Mouse (Mus musculus) thymus, postnatal 4 days (tissue): ENCODE results near the gene Mynn.
A peak's percentile ranks its signal among the peaks of the same experiment; 100 is the strongest.
"Not testable (repeated sequence)": the region's sequence is repeated elsewhere in the genome, so short reads cannot be mapped to it uniquely, and the experiment has no call there.

Experiments used
- DNase-seq: peaks from one replicate; pipeline ENCODE4 v3.0.0; 2021

The Mynn gene

DNA sequence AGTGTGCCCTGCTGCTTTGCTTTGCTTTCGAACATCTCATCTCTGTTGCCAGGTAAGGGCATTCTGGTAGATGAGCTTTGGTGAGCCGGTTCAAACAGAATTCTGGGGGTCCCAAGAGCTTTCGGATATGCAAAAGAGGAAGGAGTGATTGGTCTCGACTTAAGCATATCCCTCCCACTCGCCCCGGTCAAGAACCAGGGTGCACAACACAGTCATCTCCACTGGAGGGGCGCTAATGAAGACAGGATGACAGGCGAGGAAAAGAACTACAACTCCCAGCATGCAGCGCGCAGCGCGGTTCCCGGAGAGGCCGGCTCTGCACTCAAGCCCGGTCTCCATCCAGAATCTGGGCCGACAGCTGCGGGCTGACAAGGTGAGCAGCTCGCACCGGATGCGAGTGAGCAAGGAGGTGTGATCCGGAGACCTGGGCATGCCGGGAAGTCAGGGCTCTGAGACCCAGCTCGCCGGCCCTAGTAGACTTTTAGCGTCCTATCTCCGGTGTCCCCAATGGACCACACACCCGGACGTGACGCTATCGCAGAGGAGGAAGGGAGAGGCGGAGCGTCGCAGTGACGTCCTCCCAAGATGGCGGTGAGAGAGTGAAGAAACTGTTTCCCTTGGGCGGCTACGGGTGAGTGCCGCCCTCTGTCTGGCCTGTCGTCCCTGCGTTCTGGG is at the start of gene Mynn:
Gene Mynn (plus strand): TSS at position 1 of the 675 bp plus-strand sequence.
- peak; percentile 97 for DNase-seq

DNA sequence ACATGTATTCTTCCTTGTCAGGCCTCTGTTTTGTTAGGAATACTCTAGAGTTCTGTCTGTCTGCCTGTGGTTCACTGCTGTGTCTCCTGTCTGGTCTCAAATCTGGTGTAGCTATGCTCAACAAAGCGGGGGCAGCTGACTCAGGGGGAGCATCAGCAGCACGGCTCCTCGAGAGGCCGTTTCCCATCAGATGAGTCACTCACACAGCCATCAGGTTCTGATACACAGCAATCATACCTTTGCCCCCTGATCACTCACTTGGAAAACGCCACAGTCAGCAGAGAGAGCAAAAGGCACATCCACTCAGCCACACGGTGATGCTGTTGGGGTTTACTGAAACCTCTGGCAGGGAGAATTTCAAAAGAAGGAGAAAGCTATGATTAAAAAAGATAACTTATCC is 48.1 kb upstream of the Mynn start:
- no peak for DNase-seq

DNA sequence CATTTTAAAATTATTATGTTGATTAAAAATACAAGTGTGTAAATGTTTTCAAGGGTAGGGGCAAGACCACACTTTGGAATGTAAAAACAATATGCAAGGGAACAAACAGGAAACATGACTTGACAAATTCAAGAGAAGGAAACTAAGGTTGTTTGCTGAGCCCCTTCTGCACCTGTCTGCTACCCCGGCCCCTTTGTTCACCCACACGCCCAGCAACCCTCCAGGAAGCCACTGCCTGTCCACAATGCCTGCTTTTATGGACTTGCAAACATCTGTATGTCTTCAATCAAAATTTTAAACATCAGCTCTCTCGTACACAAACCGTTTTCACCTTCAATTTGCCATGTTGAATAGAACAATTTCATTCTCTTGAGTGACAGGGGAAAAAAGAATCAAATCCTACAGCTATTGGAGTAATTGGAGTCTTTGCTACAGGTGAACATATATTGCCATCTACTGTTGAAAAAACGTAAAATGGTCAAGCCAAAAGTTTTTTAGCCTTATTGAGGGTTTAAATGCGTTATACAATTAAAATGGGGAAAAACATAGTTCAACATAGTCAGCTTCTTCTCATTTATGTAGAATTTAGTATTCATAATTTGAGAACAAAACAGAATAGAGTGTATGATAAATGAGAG is 41.1 kb upstream of the Mynn start:
- peak; percentile 24 for DNase-seq

DNA sequence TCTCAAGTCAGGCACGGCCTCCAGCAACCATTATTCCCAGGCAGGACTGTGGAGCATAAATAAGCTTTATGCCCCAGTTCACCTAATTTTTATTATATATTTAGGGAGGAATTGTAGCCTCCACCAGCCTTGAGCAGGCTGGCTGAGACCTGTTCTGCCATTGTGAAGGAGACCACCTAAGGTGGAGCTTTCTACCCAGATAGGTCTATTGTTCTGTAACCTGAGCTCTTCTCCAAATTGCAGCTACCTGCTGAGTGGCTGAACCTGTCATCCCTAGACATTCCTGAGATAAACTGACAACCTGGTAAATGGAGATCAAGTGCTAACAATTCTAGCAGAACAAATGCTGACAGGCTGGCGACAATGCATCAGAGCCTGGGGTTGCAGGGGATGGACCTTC is 35.5 kb upstream of the Mynn start:
- DNase-seq, result not testable (repeated sequence)

DNA sequence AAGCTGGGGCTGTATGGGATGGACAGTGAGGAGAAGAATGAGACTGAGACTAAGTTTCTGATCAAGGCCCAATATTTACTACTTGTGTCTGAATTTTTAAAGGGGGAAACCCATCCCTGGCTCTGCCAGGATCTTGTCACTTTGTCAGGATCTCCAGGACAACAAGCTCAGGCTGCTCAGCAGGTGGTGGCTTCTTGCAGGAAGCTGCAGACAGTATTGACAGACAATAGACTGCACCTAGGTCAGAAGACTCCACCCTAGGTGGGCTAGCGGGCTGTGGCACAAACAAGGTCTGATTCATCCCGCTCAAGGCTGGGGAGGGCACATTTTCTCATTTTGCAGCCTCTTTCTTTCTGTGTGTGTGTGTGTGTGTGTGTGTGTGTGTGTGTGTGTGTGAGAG is 28.3 kb upstream of the Mynn start:
- no peak for DNase-seq

DNA sequence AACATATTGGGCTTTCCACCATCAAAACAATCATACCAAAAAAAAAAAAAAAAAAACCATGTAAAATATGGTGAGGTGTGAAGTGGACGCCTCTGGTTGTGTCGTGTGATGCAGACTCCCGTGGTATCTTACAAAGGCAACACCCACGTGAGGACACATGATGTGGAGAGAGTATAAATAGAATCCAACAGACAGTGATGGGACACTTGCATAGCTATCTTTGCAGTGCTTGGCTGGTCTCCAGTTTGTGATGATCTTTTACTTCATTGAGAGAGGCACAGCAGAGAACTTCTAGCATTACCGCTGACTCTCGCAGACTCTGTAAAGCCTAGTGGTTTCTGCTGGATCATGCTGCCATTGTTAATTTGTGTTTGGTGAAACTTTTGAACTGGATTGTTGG is 13.0 kb upstream of the Mynn start:
- DNase-seq, result no peak

DNA sequence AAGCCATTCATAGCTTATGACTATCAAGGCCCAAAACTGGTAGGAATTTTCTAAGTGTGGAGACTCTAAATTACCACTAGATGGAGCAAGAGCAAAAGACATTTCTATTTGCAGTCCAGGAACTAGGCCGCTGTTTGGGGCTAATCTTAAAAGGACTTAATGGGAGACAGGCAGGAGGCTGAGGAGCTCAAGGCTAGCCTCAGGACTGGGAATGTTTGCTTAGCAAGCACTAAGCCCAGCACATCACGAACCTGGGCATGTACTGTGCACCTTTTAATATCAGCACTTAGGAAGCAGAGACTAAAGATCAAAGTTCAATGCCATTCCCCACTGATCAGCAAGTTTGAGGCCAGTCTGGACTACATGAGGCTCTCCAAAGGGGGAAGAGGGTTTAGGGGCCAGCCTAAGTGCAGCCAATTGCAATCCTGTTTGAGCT is 9.4 kb upstream of the Mynn start:
- peak; percentile 21 for DNase-seq

DNA sequence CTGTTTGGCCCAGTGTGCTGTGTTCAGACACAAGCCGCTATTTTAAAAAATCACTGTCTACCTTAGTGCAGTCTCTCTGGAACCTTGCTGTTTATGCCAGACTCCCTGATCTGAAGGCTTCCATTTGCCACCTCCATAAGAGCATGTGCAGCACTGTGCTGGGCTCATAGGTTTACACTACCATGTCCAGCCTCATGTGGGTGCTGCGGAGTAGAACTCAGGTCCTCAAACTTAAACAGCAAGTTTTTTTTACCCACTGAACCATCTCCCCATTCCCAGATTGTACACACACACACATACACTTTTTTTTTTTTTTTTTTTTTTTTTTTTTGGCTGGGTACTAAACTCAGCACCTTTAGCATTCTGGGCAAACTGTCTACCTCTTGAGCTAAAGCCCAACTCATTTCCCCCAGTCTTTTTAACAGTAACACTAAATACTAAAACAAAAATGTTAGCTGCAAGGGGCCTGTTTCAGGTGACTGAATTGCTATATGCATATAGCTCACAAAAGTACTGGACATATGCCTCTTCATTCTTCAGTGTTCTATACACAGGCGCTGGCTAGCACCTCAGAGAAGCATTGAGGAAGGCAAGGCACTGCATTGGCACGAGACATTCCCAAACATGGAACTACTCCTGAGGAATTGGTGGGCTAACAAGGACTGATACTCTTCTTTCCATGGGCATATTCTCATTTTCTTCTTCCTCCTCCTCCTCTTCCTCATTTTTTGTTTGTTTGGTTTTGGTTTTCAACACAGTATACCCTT is 8.0 kb upstream of the Mynn start:
- peak; percentile 50 for DNase-seq

DNA sequence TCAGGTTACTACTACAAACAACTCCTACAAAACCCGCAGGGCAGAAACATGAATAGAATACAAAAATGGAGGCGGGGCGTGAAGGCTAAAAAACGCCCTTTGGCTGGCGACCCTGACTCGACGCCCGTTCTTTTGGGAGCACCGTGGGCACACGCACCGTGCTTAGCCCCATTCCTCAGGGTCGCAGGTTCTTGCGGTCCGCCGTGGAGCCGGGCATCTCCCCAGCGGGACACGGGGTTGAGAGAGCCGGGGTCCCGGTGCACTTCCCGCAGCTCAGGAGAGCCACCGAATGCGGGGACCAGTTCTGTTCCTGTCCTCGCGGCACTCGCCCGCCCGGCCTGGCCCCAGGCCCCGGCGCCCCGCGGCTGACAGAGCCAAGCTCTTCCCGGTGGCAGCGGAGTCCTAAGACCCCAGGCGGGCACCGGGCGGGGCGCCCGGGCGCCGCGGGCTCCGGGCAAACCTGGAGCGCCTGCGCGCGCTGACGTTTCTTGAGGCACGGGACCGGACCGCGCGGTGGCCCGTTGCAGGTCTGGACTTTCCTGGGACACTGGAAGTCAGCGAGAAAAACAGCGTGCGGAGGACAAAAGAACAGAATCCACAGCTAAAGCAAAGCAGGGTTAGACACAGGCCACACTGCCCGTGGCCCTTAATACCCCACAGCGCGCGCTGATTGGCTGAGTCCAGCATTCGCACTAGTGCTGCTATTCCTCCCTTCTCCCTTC is 6.6 kb upstream of the Mynn start:
- DNase-seq, result peak; percentile 37

DNA sequence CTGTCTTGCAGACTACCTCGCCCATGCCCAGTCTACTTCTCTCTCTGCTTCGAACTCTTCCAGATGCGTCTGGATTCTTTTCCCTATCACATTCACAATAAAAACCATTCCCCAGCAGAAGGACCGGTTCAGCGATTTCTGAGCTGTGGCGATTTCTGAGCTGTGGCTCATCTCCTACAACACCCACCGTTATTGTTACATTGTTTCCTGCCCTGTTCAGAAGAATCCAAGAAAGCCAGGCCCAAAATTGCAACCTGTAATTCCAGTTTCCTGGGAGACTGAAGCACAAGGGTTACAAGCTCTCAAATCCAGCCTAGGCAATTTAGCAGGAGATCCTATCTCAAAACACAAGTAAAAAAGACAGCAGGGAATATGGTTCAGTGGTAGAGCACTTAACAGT is 4.6 kb upstream of the Mynn start:
- no peak for DNase-seq

DNA sequence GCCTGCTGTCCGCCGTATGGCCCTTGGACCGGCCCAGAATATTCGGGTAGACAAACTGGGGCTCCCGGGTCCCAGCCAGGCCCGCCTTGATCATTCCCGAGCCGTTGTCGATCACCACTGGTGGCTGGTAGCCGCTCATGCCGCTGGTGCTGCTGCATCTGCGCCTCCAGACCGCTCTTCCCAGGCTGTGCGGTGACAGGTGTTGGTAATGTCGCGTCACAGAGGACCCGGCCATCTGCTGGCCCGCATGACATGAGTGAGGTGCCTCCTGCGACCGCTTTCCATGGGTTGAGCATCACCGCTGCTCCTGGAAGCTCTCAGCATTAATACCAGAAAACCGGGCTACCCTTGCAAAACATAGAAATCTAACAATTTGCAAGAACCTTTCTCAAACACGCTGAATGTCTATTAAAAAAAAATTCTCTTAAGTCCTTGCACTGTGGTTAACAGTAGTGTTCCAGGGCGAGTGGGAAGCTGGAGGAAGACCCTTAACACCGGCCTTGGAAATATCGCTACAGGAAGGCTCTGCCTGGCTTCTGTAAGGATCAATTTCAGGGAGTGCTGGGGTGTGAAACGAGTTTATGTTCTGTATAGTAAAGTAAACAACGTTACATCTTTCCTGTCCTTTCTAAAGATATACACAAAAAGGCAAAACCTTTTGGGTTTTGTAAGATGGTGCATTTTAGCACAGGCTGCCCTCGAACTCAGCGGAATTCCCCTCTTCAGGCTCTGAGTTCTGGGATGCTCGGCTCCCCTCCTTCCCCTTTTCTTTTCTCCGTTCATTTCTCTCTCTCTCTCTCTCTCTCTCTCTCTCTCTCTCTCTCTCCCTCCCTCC is 1.9 kb upstream of the Mynn start, which contains the start of gene Actrt3:
Gene Actrt3 (minus strand): TSS at position 229 of the 835 bp plus-strand sequence.
- peak; percentile 61 for DNase-seq

DNA sequence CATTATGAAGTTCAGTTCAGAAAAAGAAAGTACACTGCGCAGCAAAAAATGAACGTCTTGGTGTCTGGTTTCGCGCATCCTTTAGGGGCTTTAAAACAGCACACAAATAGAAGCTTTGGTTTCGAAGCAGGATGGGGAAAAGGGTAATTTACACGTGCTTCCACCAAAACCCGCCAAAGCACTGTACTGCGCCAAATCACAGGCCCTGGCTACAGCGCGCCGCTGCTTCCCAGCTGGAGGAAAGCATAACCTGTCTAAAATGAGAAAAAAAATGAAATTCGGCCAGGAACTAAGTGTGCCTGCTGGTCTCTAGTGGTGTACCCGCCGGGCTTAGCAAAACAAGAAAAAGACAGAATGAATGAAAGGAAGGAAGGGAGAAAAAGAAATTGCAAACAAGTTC is 1.1 kb upstream of the Mynn start:
- DNase-seq, result peak; percentile 49

DNA sequence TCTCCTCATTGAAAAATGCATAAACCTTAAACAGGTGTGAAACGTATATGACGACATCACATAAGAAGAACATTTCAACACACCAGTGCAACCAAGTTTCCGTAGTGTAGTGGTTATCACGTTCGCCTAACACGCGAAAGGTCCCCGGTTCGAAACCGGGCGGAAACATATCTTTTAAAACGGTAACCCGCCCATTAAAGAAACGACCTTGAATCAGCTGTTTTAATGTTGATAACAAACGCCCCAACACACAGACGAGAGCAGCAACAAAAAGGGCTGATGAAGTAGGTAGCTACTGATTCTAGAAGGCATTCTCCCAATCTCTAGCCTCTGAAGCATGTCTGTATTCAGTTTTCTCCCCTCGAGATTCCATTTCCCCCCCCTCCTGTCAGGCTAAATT is 690 bp upstream of the Mynn start:
- DNase-seq, result peak; percentile 90

DNA sequence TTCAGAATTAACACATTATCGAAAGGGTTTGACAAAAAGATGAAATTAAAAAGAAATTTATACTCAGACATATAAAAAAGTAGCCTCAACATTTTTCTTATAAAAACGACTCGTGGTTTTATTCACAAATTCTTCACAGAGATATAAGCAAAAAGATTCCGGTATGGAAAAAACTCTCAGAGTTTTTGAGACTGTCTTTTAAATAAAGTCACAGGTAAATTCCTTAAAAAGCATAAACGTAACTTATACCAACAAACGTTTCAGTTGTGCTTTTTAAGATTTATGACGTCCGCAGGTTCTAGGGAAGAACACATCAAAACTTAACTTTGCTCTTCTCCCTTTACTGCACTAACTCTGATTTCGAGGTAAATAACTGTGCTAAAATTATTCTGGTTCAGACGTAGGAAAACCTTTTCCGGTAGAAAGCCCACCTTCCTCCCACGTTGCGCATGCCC is 228 bp upstream of the Mynn start:
- DNase-seq, result no peak

DNA sequence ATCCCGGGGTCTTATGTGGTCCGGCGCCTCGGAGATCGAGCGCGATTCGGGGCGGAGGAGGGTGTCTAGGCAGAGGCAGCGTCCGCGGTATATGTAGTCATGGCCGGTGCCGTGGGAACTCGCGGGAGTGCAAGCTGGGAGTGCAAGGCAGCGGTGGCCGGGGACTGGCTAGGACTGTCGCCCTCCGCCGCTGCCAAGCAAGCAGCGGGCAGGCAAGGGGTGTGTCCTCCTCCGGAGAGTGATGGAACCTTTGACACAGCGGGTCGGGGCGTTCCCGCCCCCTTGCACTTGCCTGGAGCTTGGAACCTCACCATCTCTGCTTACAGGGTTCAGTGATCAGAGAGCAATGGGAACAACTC is 854 bp downstream of the Mynn start:
- DNase-seq, result no peak

DNA sequence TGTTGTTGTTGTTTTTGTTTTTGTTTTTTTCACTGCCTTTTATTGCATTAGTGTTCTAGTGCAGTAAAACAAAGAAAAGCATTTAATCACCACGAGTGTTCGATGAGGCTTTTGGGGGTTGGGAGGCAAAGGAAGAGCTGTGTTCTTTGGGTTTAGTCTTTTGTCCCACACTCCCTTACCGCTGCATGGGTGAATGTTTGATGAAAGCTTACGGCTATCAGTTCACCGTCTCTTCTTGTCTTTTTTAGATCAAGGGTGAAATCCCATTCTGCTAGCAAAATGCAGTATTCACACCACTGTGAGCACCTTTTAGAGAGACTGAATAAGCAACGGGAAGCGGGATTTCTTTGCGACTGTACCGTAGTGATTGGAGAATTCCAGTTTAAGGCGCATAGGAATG is 1.4 kb downstream of the Mynn start:
- DNase-seq, result no peak

DNA sequence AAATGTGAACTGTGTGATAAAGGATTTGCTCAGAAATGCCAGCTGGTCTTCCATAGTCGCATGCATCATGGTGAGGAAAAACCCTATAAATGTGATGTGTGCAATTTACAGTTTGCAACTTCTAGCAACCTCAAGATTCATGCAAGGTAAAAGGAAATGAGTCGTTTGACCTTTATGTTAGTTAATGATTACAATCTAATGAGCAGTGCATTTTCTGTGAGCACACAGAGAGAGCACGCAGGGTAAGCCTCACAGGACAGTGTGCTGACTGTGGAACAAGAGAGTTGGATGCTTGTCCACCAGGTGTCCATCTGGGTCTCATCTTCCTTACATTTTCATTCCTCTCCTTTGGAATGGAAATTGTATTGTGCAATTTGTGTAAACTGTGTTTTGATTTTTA is 7.1 kb downstream of the Mynn start:
- no peak for DNase-seq

DNA sequence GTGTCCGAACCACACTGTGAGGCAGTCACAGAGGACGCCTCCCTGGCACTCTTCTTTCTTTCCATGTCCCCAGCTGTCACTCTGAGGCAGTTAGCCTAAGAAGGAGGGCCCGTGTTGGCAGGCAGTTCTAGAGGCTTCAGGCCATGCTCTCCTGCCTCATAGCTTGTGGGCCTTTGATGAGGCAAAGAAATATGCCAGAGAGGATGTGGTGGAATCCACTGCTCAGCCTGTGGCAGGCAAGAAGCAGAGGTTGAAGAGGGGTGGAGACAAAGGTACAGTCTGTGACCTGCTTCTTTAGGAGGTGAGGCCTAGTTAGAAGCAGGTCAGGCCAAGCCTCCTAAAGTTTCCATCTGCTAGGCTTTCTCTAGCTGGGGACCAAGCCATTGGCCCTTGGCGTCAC is 9.1 kb downstream of the Mynn start:
- DNase-seq, result peak; percentile 48

DNA sequence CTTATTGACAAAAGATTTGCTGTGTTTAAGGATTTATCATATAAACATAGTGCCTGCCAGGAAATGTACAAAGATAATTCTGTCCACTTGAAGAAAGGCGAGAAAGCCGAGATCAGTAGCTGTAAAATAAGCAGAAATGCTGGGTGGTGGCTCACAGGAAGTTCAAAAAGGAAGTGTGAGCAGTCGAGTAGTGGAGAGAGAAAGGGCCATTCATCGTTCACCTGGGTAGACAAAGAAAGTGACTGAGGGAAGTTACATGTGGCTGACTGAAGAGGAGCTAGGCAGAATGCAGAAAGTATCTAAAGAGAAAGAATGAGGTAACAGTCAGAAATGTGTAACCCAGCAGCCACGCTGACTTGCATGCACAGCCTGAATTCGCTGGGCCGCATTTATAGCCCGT is 18.3 kb downstream of the Mynn start:
- DNase-seq, result no peak

DNA sequence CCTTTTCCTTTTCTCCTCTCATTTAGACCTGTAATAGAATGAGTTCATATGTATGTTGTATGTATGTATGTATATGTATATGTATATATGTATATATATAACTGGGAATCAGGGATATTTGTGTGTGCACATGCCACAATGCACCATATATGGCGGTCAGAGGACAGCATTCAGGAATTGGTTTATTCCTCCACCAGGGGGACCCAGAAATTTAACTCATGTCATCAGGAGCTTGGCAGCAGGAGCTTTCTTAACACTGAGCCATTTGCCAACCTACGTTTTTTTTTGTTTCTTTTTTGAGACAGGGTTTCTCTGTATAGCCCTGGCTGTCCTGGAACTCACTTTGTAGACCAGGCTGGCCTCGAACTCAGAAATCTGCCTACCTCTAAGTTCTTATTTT is 31.8 kb downstream of the Mynn start:
- no peak for DNase-seq

DNA sequence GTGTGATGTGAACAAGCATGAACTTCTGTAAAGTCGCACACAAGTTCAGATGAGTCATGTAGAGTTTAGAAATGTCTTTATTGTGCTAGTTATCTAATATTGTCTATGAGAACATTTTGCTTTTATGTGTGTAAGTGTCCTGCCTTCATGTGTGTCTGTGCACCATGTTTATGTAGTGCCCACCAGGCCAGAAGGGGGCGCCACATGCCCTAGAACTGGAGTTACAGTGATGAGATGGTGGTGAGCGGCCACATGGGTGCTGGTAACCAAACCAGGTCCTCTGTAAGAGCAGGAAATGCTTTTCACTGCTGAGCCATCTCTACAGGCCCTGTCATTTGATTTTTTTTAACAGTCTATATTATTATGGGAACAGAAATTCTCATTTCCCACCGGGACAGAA is 33.8 kb downstream of the Mynn start:
- DNase-seq, result peak; percentile 32

DNA sequence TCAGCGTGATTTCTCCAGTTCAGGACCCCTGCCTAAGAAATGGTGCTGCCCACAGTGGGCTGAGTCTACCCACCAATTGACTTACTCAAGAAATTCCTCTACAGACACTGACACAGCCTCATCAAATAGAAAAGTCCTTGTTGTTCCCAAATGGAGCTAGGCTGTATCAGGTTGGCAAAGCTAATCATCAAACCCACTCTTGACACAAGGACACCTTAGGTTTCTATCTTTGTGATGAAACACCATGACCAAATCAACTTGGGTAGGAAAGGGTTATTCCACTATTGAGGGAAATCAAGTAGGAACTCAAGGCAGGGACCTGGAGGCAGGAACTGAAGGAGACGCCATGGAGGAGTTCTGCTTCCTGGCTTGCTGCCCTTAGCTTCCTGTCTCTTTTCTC is 42.3 kb downstream of the Mynn start, which contains the start of gene Lrriq4:
Gene Lrriq4 (plus strand): TSS at position 301 of the 400 bp plus-strand sequence.
- no peak for DNase-seq
